Mouse (Mus musculus) NIH3T3 (cell line): ENCODE data around the gene Rps16.

Source experiments
- DNase-seq: peaks from one replicate; pipeline ENCODE4 v3.0.0-alpha.2; 2012; ENCODE audit warnings: low read depth

Gene Rps16

DNA sequence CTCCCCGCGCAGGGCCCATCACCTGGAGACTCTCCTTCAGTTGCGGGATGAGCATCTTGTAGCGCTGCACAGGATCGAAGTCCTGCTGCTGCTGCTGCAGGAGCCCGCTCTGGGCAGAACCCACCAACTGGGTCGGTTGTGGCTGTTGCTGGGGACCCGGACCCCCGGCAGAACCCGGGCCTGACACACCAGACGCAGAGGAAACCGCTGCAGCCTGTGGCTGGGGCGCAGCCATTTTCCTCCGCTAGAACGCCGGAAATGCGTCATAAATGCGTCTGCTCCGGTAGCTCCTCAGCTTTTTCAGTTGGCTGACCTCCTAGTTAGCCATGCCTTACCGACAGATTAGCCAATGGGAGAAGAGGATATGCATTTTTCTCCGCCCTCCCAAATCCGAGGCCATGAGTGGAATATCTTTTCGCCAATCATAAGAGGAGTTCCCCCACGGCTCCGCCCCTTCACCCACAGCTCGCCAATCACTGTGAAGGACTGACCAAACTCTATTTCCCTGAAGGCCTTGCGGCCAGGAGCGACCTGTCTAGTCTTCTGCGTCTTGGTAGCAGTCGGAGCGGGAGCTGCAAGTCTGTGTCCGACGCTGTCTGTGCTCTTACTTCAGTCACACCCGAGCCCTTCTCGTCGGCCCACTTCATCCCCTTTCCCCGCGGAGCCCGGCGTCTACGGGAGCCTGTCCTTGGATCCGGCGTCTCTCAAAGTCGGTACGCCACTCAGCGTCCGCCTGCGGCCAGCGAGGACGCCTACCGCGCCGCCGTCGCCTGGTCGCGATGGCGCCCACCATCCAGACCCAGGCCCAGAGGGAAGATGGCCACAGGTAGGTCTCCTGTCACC is 42.2 kb downstream of the Rps16 start, which contains the start of the genes Med29 and Paf1:
Gene Med29 (minus strand): TSS at position 280 of the 843 bp plus-strand sequence.
Gene Paf1 (plus strand): TSS at position 523 of the 843 bp plus-strand sequence.
- peak; percentile 99 for DNase-seq

GRCm38 (mm10) chr7:28393272-28393951 is 43.0 kb downstream of the Rps16 start:
- peak; percentile 13 for DNase-seq

DNA sequence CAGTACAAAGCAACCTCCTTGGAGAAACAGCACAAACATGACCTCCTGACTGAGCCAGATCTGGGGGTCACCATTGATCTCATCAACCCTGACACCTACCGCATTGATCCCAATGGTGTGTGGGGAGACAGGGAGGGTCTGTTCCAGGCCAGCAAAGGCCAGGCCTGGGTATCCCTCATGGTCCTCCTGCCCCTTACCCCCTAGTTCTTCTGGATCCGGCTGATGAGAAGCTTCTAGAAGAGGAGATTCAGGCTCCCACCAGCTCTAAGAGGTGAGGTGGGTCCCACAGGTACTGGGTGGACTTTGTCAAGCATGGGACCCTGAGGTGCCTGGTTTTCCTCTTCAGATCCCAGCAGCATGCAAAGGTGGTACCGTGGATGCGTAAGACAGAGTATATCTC is 45.0 kb downstream of the Rps16 start:
- no peak for DNase-seq

DNA sequence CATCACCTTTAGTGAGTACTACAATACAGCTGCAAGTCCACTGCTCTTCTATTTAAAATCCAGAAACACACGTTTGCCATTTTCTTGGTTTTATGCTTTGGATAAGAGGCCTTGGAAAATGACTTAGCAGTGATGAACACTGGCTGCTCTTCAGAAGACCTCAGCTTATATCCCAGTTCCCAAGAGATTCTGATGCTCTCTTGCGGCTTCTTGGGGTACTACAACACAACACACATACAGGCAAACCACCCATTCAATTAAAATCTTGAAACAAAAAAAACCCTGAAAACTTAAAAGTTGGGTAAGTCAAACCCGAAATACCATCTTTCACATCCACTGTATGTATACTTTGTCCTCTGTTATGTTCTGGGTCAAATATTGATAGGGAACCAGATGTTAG is 47.5 kb downstream of the Rps16 start:
- DNase-seq: peak; percentile 77

DNA sequence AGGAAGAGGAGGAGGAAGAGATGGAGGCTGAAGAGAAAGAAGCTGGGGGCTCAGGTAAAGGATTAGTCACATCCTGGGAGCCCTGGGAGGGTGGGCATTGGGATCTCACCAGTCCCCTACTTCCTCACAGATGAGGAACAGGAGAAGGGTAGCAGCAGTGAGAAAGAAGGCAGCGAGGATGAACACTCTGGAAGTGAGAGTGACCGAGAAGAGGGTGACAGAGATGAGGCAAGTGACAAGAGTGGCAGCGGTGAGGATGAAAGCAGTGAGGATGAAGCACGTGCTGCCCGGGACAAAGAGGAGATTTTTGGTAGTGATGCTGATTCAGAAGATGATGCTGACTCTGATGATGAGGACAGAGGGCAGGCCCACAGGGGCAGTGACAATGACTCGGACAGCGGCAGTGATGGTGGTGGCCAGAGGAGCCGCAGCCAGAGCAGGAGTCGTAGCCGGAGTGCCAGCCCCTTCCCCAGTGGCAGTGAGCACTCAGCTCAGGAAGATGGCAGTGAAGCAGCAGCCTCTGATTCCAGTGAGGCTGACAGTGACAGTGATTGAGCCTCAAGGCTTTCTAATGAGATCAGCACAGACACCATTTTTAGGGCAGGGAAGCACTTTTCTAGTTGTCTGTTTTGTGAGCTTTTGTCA is 48.4 kb downstream of the Rps16 start:
- no peak for DNase-seq

DNA sequence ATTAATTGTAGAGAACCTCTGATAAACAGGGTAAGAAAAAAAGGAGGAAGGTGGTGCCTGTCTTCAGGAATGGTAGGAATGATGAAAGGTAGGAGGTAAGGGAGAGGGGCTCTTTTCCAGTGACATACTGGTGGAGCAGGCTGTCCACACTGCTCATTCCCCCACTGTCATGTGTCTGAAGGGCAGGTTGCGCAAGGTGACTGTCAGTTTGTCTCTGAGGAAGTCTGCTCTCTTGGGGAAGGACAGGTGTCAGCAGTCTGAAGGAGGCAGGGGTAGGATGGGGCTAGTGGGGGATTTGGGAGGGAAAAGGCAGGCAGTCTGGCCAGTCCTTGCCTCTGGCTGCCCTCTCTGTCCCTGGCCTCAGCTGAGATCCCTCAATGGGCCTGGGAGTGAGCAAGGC is 50.6 kb downstream of the Rps16 start:
- DNase-seq: no peak

GRCm38 (mm10) chr7:28401942-28402341 is 51.5 kb downstream of the Rps16 start:
- no peak for DNase-seq
